Mouse (Mus musculus): Measurements from ENCODE around the gene Gm973. TPM values are rescaled to one million over a fixed set of nuclear protein-coding genes. Genes with fewer than 3 reads are reported as not detected.

The Gm973 gene
- polyA plus RNA-seq, 1 experiment from 2014 or later = 9.5 TPM

GRCm38 (mm10) chr1:59656244-59657171, 140.4 kb downstream of the Gm973 start:
- Histone ChIP-seq H3K4me1 (replicated peaks; ENCODE audit: control insufficient read depth, insufficient read depth, low read length) (no peaks in the 10 kb centered on the region), H3K36me3 (ENCODE audit: control insufficient read depth, insufficient read depth, low read length) (no peaks in the 10 kb centered on the region), H3K27ac (ENCODE audit: low read depth, low read length) (no peak overlapping the region), H3K4me3 (ENCODE audit: low read depth, low read length) (no peak overlapping the region), H3K9ac (ENCODE audit: low read depth, low read length) (no peak overlapping the region), H3K4me2 (replicated peaks; ENCODE audit: low read depth, low read length) (no peak overlapping the region), H3K9me3 (ENCODE audit: control insufficient read depth, low read length) (no peaks in the 10 kb centered on the region), H3K27me3 (ENCODE audit: control insufficient read depth, insufficient read depth, low read length) (no peaks in the 10 kb centered on the region)
- 94% methylated on average over 7 of the region's 7 CpGs for WGBS
- DNase-seq (ENCODE audit: low spot score) = no peak
- ATAC-seq (ENCODE audit: low FRiP score) = no peak

DNA sequence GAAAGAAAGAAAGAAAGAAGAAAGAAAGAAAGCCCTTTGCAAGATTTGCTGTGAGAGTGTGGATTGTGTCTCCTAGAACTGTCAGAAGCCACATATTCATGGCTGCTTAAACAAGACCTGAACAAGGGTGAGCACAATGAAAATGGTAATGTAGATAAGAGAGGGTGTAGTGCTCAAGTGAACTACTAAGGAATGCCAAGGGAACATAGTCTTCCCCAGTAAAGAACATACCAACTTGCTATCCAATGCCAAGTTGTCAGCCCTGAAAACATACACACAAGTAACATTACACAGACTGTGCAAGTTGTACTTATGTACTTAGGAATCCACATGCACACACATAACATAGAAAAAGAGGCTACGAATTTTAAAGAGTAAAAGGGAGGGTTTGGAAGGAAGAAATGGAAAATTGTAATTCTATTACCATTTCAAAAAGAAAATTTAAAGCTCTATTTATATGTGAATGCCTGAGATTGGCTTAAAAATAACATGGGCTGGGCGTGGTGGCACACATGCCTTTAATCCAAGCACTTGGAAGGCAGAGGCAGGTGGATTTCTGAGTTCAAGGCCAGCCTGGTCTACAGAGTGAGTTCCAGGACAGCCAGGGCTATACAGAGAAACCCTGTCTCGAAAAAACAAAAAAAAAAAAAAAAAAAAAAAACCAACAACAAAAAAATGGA, 147.5 kb downstream of the Gm973 start:
- Histone ChIP-seq H3K9me3 (ENCODE audit: control insufficient read depth, low read length) (no peaks in the 10 kb centered on the region), H3K9ac (ENCODE audit: low read depth, low read length) (no peak overlapping the region), H3K4me1 (replicated peaks; ENCODE audit: control insufficient read depth, insufficient read depth, low read length) (no peaks in the 10 kb centered on the region), H3K36me3 (ENCODE audit: control insufficient read depth, insufficient read depth, low read length) (no peaks in the 10 kb centered on the region), H3K4me3 (ENCODE audit: low read depth, low read length) (no peak overlapping the region), H3K27me3 (ENCODE audit: control insufficient read depth, insufficient read depth, low read length) (no peaks in the 10 kb centered on the region), H3K27ac (ENCODE audit: low read depth, low read length) (no peak overlapping the region), H3K4me2 (replicated peaks; ENCODE audit: low read depth, low read length) (no peak overlapping the region)
- DNase-seq (ENCODE audit: low spot score) = no peak
- ATAC-seq (ENCODE audit: low FRiP score) = no peak
- WGBS = 98% methylated on average over 3 of the region's 3 CpGs

GRCm38 (mm10) chr1:59668871-59669270, 152.8 kb downstream of the Gm973 start:
- no peak for DNase-seq (ENCODE audit: low spot score)
- WGBS = 95% methylated on average over 2 of the region's 2 CpGs
- Histone ChIP-seq H3K9ac (ENCODE audit: low read depth, low read length) (no peak overlapping the region), H3K27me3 (ENCODE audit: control insufficient read depth, insufficient read depth, low read length) (no peaks in the 10 kb centered on the region), H3K4me1 (replicated peaks; ENCODE audit: control insufficient read depth, insufficient read depth, low read length) (no peaks in the 10 kb centered on the region), H3K27ac (ENCODE audit: low read depth, low read length) (no peak overlapping the region), H3K9me3 (ENCODE audit: control insufficient read depth, low read length) (no peaks in the 10 kb centered on the region), H3K4me3 (ENCODE audit: low read depth, low read length) (no peak overlapping the region), H3K4me2 (replicated peaks; ENCODE audit: low read depth, low read length) (no peak overlapping the region), H3K36me3 (ENCODE audit: control insufficient read depth, insufficient read depth, low read length) (no peaks in the 10 kb centered on the region)
- no peak for ATAC-seq (ENCODE audit: low FRiP score)

- H3K9me3 ChIP-seq (ENCODE audit: control insufficient read depth, low read length) = no peaks in the 10 kb centered on the region
- peak overlapping the region; percentile 79 for H3K27ac ChIP-seq (ENCODE audit: low read depth, low read length)
- no peaks in the 10 kb centered on the region for H3K36me3 ChIP-seq (ENCODE audit: control insufficient read depth, insufficient read depth, low read length)
- DNase-seq (ENCODE audit: low spot score) (peak; percentile 49), ATAC-seq (ENCODE audit: low FRiP score) (no peak; the same call in 1 of the 2 replicates)
- peak overlapping the region; percentile 83 for H3K9ac ChIP-seq (ENCODE audit: low read depth, low read length)
- under 1% methylated on average over 52 of the region's 54 CpGs for WGBS
- no peaks in the 10 kb centered on the region for H3K4me1 ChIP-seq (replicated peaks; ENCODE audit: control insufficient read depth, insufficient read depth, low read length)
- H3K4me3 ChIP-seq (ENCODE audit: low read depth, low read length) = peak overlapping the region; percentile 95
- H3K4me2 ChIP-seq (replicated peaks; ENCODE audit: low read depth, low read length) = peak overlapping the region; percentile 75
- H3K27me3 ChIP-seq (ENCODE audit: control insufficient read depth, insufficient read depth, low read length) = no peaks in the 10 kb centered on the region
Observed at GRCm38 (mm10) chr1:59669962-59670630, 154.0 kb downstream of the Gm973 start.

- ATAC-seq (ENCODE audit: low FRiP score) = peak; percentile 95
- peak within 1 kb of the TSS; percentile 95 for H3K4me3 ChIP-seq (ENCODE audit: low read depth, low read length)
- no peaks in the 10 kb centered on the region for H3K36me3 ChIP-seq (ENCODE audit: control insufficient read depth, insufficient read depth, low read length)
- WGBS = under 1% methylated on average over 35 of the region's 36 CpGs
- no peaks in the 10 kb centered on the region for H3K4me1 ChIP-seq (replicated peaks; ENCODE audit: control insufficient read depth, insufficient read depth, low read length)
- peak; percentile 94 for DNase-seq (ENCODE audit: low spot score)
- peak within 1 kb of the TSS; percentile 75 for H3K4me2 ChIP-seq (replicated peaks; ENCODE audit: low read depth, low read length)
- H3K27me3 ChIP-seq (ENCODE audit: control insufficient read depth, insufficient read depth, low read length) = no peaks in the 10 kb centered on the region
- H3K27ac ChIP-seq (ENCODE audit: low read depth, low read length) = peak within 1 kb of the TSS; percentile 79
- no peaks in the 10 kb centered on the region for H3K9me3 ChIP-seq (ENCODE audit: control insufficient read depth, low read length)
- H3K9ac ChIP-seq (ENCODE audit: low read depth, low read length) = peak within 1 kb of the TSS; percentile 83
Observed at GRCm38 (mm10) chr1:59670641-59671168, 154.6 kb downstream of the Gm973 start, which contains the start of gene Sumo1. Gene Sumo1 (minus strand): TSS chr1:59670834.

- H3K27ac ChIP-seq (ENCODE audit: low read depth, low read length) = no peak overlapping the region
- H3K27me3 ChIP-seq (ENCODE audit: control insufficient read depth, insufficient read depth, low read length) = no peaks in the 10 kb centered on the region
- H3K4me3 ChIP-seq (ENCODE audit: low read depth, low read length) = no peak overlapping the region
- ATAC-seq (ENCODE audit: low FRiP score) = no peak
- H3K36me3 ChIP-seq (ENCODE audit: control insufficient read depth, insufficient read depth, low read length) = no peaks in the 10 kb centered on the region
- no peak overlapping the region for H3K4me2 ChIP-seq (replicated peaks; ENCODE audit: low read depth, low read length)
- no peak for DNase-seq (ENCODE audit: low spot score)
- no peaks in the 10 kb centered on the region for H3K4me1 ChIP-seq (replicated peaks; ENCODE audit: control insufficient read depth, insufficient read depth, low read length)
- 96% methylated on average over 2 of the region's 2 CpGs for WGBS
- H3K9me3 ChIP-seq (ENCODE audit: control insufficient read depth, low read length) = no peaks in the 10 kb centered on the region
- H3K9ac ChIP-seq (ENCODE audit: low read depth, low read length) = no peak overlapping the region
Observed at GRCm38 (mm10) chr1:59673661-59674060, 157.6 kb downstream of the Gm973 start.

GRCm38 (mm10) chr1:59683926-59684818, 168.1 kb downstream of the Gm973 start:
- ATAC-seq (ENCODE audit: low FRiP score) = no peak; the same call in 1 of the 2 replicates
- peak; percentile 29 for DNase-seq (ENCODE audit: low spot score)
- H3K27me3 ChIP-seq (ENCODE audit: control insufficient read depth, insufficient read depth, low read length) = no peaks in the 10 kb centered on the region
- 0 out of 2 replicates have a peak, but pooled peaks cover 2% of the 10 kb centered on the region for H3K4me1 ChIP-seq (replicated peaks; ENCODE audit: control insufficient read depth, insufficient read depth, low read length)
- WGBS = 9% methylated on average over 11 of the region's 11 CpGs
- peak overlapping the region; percentile 52; the same call in 1 of the 2 replicates for H3K9ac ChIP-seq (ENCODE audit: low read depth, low read length)
- peak overlapping the region; percentile 69; the same call in 1 of the 2 replicates for H3K4me3 ChIP-seq (ENCODE audit: low read depth, low read length)
- H3K27ac ChIP-seq (ENCODE audit: low read depth, low read length) = no peak overlapping the region
- no peaks in the 10 kb centered on the region for H3K36me3 ChIP-seq (ENCODE audit: control insufficient read depth, insufficient read depth, low read length)
- H3K4me2 ChIP-seq (replicated peaks; ENCODE audit: low read depth, low read length) = peak overlapping the region; percentile 61
- no peaks in the 10 kb centered on the region for H3K9me3 ChIP-seq (ENCODE audit: control insufficient read depth, low read length)

All from hindbrain, embryonic 11.5 days (tissue).